Mouse (Mus musculus) liver, adult (tissue): ENCODE measurements around the gene Elane.

ENCODE experiments used
- GATA4 ChIP-seq: IDR thresholded peaks from 2 replicates; pipeline ENCODE4 v1.6.1; 2014; ENCODE audit warnings: mild to moderate bottlenecking, low read length; ENCODE audit not compliant: insufficient replicate concordance

Elane gene

GRCm38 (mm10) chr10:79897316-79898245 lies 11.5 kb downstream of the Elane start:
- TF ChIP-seq GATA4 = no peak

GRCm38 (mm10) chr10:79900951-79901410 lies 14.9 kb downstream of the Elane start:
- TF ChIP-seq GATA4 = no peak

DNA sequence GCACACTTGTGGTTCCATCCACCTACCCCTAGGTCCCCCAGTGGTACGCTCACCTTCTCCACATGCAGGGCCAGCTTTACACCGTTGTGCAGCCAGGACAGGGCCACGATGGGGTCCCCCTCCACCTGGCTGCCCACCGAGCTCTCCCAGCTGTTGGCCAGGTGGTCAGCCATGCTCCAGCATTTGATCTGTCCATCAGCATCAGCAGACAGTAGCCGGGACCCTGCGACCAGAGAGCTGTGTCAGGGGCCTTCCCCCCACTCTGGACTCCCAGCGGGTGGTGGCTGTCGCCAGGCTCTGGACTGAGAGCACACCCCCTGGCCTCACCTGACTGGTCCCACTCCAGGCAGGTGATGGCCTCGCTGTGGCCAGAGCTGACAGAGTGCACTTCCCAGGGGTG lies 20.7 kb downstream of the Elane start:
- no peak for TF ChIP-seq GATA4

DNA sequence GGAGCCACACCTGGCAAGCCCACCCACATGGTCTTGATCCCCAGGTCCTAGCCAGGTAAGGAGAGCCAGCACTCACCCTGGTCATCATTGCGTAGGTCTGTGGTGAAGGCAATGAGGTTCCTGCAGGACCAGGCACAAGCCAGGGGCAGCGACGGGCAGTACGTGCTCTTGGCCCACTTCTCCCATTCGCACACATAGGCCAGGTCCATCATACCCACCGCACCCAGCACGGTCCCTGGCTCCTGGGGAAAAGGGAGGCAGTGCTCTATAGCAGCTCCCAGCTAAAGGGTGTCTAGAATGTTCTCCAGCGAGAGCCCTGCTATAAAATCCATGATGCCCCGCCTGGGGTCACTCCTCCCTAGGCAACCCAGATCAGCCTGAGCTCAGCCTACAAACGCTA lies 21.4 kb downstream of the Elane start:
- no peak for TF ChIP-seq GATA4

- TF ChIP-seq GATA4 = peak; percentile 9; the same call in 1 of the 2 replicates
Measured at GRCm38 (mm10) chr10:79908167-79909091, 22.4 kb downstream of the Elane start, which contains the start of gene Med16. Med16 (minus strand) TSS chr10:79908923.

DNA sequence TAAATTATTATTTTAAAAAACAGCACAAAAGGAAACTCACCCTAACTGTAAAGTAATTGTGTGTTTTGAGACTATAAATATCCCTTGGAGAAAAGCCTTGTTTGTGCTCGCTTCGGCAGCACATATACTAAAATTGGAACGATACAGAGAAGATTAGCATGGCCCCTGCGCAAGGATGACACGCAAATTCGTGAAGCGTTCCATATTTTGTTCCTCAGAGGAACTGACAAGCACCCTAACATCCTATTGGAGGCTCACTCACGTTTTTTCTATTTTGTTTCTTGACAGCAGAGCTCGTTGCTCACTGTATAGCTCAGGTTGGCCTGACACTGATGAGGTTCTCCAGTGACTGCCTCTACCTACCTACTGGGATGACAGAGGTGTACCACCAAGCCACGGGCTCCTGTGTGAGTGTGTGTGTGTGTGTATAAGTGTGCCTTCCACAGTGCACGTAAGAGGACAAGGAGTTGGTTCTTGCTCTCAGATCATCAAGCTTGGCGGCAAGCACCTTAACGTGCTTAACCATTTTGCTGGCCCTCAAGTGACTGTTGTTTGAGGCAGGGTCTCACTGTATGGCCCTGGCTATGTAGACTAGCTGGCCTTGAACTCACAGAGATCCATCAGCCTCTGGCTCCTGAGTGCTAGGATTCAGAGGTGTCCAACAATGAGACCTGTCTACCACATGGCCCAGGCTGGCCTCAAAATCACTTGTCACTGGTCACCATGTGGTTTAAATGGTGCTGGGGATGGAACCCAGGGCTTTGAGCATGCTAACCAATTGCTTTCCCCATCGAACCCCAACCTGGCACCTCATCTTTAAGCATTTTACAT lies 23.3 kb downstream of the Elane start:
- TF ChIP-seq GATA4 = no peak; the same call in 1 of the 2 replicates

- TF ChIP-seq GATA4 = no peak
Measured at GRCm38 (mm10) chr10:79910556-79910955, 24.5 kb downstream of the Elane start, which contains the start of gene Gm26602. Gm26602 (plus strand) TSS chr10:79910856.

- no peak for TF ChIP-seq GATA4
Measured at GRCm38 (mm10) chr10:79912412-79912811, 26.4 kb downstream of the Elane start.

- no peak for TF ChIP-seq GATA4
Measured at GRCm38 (mm10) chr10:79914131-79914947, 28.3 kb downstream of the Elane start.

- TF ChIP-seq GATA4 = no peak
Measured at GRCm38 (mm10) chr10:79914948-79915596, 29.0 kb downstream of the Elane start.

- no peak for TF ChIP-seq GATA4
Measured at GRCm38 (mm10) chr10:79916081-79916480, 30.0 kb downstream of the Elane start.

- TF ChIP-seq GATA4 = no peak
Measured at GRCm38 (mm10) chr10:79916808-79917531, 30.9 kb downstream of the Elane start, which contains the start of gene Kiss1r. Kiss1r (plus strand) TSS chr10:79916971.
